Mouse (Mus musculus) neural tube, embryonic 14.5 days (tissue): ENCODE measurements around the gene Uba52. TPM values are rescaled to one million over a fixed set of nuclear protein-coding genes. Genes with fewer than 3 reads are reported as not detected.
A peak's percentile ranks its signal among the peaks of the same experiment; 100 is the strongest.

Experiments used
- ATAC-seq: fragments of 200-750 bp; cut with Nextera tagmentation; 2 replicates; pipeline ENCODE4 v1.8.0; 2017; ENCODE audit warnings: low read depth, mild to moderate bottlenecking, moderate TSS enrichment, moderate library complexity
- H3K27ac ChIP-seq: fragments of 300-500 bp; sonication (generic); 2 replicates; pipeline ENCODE4 v1.5.1; 2014; ENCODE audit warnings: low read depth, mild to moderate bottlenecking, control low read depth, low read length, moderate library complexity, mixed read lengths
- H3K27me3 ChIP-seq: fragments of 300-500 bp; sonication (generic); 2 replicates; pipeline ENCODE4 v1.6.1; 2014; ENCODE audit warnings: low read length; ENCODE audit not compliant: control insufficient read depth, insufficient read depth
- H3K36me3 ChIP-seq: fragments of 300-500 bp; sonication (generic); 2 replicates; pipeline ENCODE4 v1.6.1; 2014; ENCODE audit warnings: low read length, mixed read lengths; ENCODE audit not compliant: control insufficient read depth, insufficient read depth
- H3K4me1 ChIP-seq: fragments of 300-500 bp; sonication (generic); 2 replicates; pipeline ENCODE4 v1.6.1; 2014; ENCODE audit warnings: low read length; ENCODE audit not compliant: control insufficient read depth, insufficient read depth
- H3K4me2 ChIP-seq: fragments of 300-500 bp; sonication (generic); 2 replicates; pipeline ENCODE4 v1.6.1; 2014; ENCODE audit warnings: mild to moderate bottlenecking, low read depth, low read length, control low read depth
- H3K4me3 ChIP-seq: fragments of 300-500 bp; sonication (generic); 2 replicates; pipeline ENCODE4 v1.5.1; 2014; ENCODE audit warnings: low read depth, low read length, control low read depth, mixed read lengths
- H3K9ac ChIP-seq: fragments of 300-500 bp; sonication (generic); replicated peaks from 2 replicates; pipeline ENCODE4 v1.6.1; 2014; ENCODE audit warnings: low read depth, mild to moderate bottlenecking, control low read depth, low read length, mixed read lengths
- H3K9me3 ChIP-seq: fragments of 300-500 bp; sonication (generic); 2 replicates; pipeline ENCODE4 v1.6.1; 2016; ENCODE audit warnings: low read length; ENCODE audit not compliant: control insufficient read depth
- WGBS: fragments of 180-500 bp; shearing (Covaris S2); extraction: QIAGEN DNeasy Blood & Tissue Kit; methylation state at CpG from one replicate; pipeline ENCODE4 v1.1.7; 2014; 5-methylcytosine and 5-hydroxymethylcytosine counted together
- polyA plus RNA-seq: library from polyadenylated mRNA; unstranded; fragments of >200 nt; fragmentation: Nextera tagmentation; extraction: Ambion mirVana; gene quantifications from 2 replicates; pipeline ENCODE4 v1.2.1, GENCODE M21; 2014

Gene Uba52
- polyA plus RNA-seq, 1 experiment from 2014 or later: 750 TPM

GRCm38 (mm10) chr8:70549412-70550184 is 39.0 kb upstream of the Uba52 start:
- no peak for ATAC-seq
- Histone ChIP-seq H3K4me3 (no peak overlapping the region), H3K27ac (no peak overlapping the region), H3K4me2 (no peak overlapping the region), H3K27me3 (no peaks in the 10 kb centered on the region), H3K36me3 (no peaks in the 10 kb centered on the region), H3K4me1 (peaks cover 9% of the 10 kb centered on the region; the same call in 1 of the 2 replicates), H3K9me3 (no peaks in the 10 kb centered on the region), H3K9ac (no peak overlapping the region)
- WGBS: 93% methylated on average over 10 of the region's 10 CpGs

DNA sequence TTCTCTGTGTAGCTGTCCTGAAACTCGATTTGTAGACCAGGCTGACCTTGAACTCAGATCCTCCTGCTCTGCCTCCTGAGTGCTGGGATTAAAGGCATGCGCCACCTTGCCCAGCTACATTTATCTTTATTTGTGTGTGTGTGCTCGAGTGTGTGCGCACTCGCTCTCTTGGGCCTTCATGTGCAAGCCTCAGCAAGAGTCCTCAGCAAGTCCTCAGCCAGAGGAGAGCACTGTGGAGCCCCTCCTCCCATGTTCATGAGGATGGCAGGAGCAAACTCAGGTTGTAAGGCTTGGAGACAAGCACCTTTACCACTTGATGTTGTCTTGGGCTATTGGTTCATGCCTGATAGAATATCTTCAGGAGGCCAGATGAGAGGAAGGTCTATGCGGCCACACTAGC is 37.2 kb upstream of the Uba52 start:
- Histone ChIP-seq H3K27ac (no peak overlapping the region), H3K4me3 (no peak overlapping the region), H3K4me1 (no peaks in the 10 kb centered on the region), H3K9ac (no peak overlapping the region), H3K27me3 (no peaks in the 10 kb centered on the region), H3K36me3 (no peaks in the 10 kb centered on the region), H3K9me3 (no peaks in the 10 kb centered on the region), H3K4me2 (no peak overlapping the region)
- no peak for ATAC-seq
- WGBS: 93% methylated on average over 6 of the region's 6 CpGs

DNA sequence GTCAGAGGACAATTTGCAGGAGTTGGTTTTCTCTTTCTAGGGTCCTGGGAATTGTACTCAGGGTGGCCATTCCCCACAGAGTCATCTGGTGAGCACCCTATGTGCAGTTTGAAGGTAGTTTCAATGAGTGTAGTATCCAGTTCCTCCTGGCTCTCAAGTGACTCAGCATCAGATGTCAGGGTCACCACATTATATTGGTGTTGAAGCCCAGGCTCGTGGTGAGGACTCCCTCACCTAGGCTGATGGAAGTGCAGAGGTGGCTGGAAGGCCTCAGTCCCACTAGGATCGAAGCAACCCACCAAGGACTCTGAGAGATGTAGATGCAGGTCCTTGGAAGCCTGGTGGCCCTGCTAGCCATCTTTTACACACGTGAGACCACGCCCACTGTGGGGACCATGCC is 35.8 kb upstream of the Uba52 start:
- H3K4me2 ChIP-seq: no peak overlapping the region
- peaks cover 2% of the 10 kb centered on the region; the same call in 1 of the 2 replicates for H3K4me1 ChIP-seq
- WGBS: 95% methylated on average over 4 of the region's 4 CpGs
- no peak overlapping the region for H3K4me3 ChIP-seq
- ATAC-seq: no peak
- no peaks in the 10 kb centered on the region for H3K36me3 ChIP-seq
- H3K27ac ChIP-seq: no peak overlapping the region
- H3K9me3 ChIP-seq: no peaks in the 10 kb centered on the region
- H3K27me3 ChIP-seq: no peaks in the 10 kb centered on the region
- no peak overlapping the region for H3K9ac ChIP-seq

DNA sequence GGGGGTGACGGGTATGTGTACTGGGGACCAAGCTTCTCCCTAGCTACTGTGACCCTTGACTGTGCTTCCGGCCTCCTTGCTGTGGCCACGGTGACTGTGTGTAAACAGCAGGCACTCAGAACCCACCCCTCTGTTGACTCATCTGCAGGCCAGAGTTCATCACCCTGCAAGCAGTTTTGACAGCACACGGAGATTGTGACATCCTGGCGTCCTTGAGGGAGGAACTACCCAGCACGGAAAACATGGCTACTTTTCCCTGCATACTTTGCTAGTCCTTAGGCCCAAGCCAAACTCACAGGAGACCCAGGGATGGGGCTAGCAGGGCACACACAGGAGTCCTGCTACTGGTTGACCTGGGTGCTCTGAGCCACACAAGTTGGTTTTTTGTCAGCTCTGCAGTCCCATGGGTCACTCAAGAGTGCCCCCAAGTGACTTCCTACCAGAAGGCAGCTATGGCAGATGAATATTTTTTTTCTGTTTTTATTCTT is 33.6 kb upstream of the Uba52 start:
- H3K4me3 ChIP-seq: no peak overlapping the region
- H3K9ac ChIP-seq: no peak overlapping the region
- H3K36me3 ChIP-seq: no peaks in the 10 kb centered on the region
- 79% methylated on average over 6 of the region's 6 CpGs for WGBS
- H3K9me3 ChIP-seq: no peaks in the 10 kb centered on the region
- no peaks in the 10 kb centered on the region for H3K27me3 ChIP-seq
- no peak overlapping the region for H3K4me2 ChIP-seq
- no peak for ATAC-seq
- no peak overlapping the region for H3K27ac ChIP-seq
- peaks cover 16% of the 10 kb centered on the region for H3K4me1 ChIP-seq

DNA sequence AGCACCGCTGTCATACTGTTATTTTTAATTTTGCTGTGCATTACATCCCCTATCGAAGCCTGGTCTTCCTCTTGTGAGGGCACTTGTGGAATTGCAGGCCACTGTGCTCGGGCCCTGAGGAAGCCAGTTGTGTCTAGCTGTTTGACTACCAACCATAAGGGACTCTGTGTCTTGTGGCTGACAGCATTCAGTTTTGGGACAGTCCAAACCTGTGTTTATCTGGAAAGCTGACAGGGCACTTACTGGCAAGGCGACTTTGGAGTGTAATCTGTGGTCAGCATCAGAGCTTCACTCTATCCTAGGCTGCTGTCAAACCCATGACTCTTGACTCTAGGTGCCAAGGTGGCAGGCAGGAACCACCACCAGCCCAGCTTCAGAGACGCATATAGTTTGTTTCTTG is 30.5 kb upstream of the Uba52 start:
- H3K9ac ChIP-seq: no peak overlapping the region
- no peaks in the 10 kb centered on the region; the same call in 1 of the 2 replicates for H3K36me3 ChIP-seq
- ATAC-seq: no peak
- no peak overlapping the region for H3K27ac ChIP-seq
- H3K4me3 ChIP-seq: peak overlapping the region; percentile 69; the same call in 1 of the 2 replicates
- no peaks in the 10 kb centered on the region for H3K9me3 ChIP-seq
- WGBS: 86% methylated on average over 5 of the region's 5 CpGs
- H3K27me3 ChIP-seq: no peaks in the 10 kb centered on the region
- peaks cover 18% of the 10 kb centered on the region for H3K4me1 ChIP-seq
- peak overlapping the region; percentile 82 for H3K4me2 ChIP-seq

DNA sequence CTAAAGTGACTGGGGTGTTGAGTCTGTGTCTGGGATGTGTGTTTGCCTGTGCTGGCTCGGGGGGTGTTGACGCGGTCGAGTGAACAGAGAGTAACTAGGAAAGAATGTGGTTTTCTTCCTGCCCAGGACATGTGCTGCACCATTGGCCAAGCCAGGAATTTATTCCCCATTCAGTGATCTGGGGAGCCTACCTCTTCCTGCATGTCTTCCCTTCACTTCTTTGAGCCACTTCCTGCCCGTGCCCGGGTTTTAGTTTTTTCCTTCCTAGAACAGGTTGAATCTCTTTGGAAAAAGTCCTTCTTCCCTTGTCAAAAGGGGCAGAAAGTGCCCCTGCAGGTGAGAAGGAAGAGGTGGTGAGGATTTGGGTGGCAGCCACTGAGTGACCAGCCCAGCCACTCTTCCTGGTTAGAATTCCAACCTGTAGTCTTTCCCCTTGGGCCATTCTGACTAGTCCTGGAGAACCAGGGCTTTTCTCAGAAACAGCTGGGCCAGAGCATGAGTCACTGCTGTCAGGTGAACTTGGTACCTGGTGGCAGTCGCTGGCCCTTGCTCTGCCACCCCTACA is 30.0 kb upstream of the Uba52 start:
- no peak for ATAC-seq
- 63% methylated on average over 7 of the region's 7 CpGs for WGBS
- H3K9me3 ChIP-seq: no peaks in the 10 kb centered on the region
- H3K4me1 ChIP-seq: peaks cover 18% of the 10 kb centered on the region
- no peaks in the 10 kb centered on the region for H3K27me3 ChIP-seq
- H3K36me3 ChIP-seq: peaks cover 2% of the 10 kb centered on the region; the same call in 1 of the 2 replicates
- peak overlapping the region; percentile 82 for H3K4me2 ChIP-seq
- no peak overlapping the region for H3K27ac ChIP-seq
- peak overlapping the region; percentile 69 for H3K4me3 ChIP-seq
- H3K9ac ChIP-seq: peak overlapping the region; percentile 67

- ATAC-seq: no peak
- Histone ChIP-seq H3K4me2 (peak overlapping the region; percentile 82), H3K27ac (peak overlapping the region; percentile 93), H3K9ac (peak overlapping the region; percentile 67), H3K36me3 (peaks cover 6% of the 10 kb centered on the region; the same call in 1 of the 2 replicates), H3K4me1 (peaks cover 18% of the 10 kb centered on the region), H3K9me3 (no peaks in the 10 kb centered on the region), H3K4me3 (peak overlapping the region; percentile 69), H3K27me3 (no peaks in the 10 kb centered on the region)
- WGBS: 17% methylated on average over 4 of the region's 4 CpGs
Measured at GRCm38 (mm10) chr8:70540013-70540506, 29.5 kb upstream of the Uba52 start.

DNA sequence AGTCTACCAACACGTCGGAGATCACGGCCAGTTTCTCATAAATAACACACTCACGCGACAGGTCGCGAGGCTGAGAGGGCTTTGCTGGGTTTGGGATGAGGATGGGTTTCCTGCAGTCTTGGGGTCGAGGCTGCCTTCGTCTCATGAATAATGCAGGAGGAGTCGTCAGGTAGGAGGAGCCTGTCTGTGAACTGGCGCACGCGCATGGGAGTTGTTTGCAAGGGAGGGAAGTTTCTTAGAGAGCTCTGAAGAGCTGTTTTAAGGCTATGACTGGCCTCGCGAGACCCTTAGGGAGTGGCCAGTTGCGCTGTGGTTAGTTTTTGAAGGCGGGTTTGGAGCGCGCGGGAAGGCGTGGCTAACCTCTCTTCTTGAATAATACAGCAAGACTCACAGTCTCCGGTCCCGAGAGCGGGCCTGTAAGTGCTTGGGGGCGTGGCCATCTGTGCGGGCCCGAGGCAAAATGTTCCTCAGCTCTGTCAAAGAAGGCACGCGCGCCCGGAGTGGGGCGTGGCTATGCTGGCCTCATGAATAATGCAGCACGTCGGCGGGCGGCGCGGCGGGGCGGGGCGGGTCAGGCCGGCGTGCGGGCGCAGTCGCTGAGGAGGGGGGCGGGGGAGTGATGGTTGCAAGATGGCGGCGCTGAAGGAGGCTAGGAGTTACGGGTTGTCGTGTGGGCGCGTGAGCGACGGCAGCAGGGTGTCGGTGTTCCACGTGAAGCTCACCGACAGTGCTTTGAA is 28.6 kb upstream of the Uba52 start, which contains the start of gene Ell:
Gene Ell, plus strand, starts transcription at position 381 of the 737 bp plus-strand sequence.
- under 1% methylated on average over 57 of the region's 58 CpGs for WGBS
- Histone ChIP-seq H3K27ac (peak within 1 kb of the TSS; percentile 93), H3K9ac (peak within 1 kb of the TSS; percentile 67), H3K36me3 (peaks cover 11% of the 10 kb centered on the region; the same call in 1 of the 2 replicates), H3K4me2 (peak within 1 kb of the TSS; percentile 82), H3K4me3 (peak within 1 kb of the TSS; percentile 69), H3K4me1 (peaks cover 18% of the 10 kb centered on the region), H3K9me3 (no peaks in the 10 kb centered on the region), H3K27me3 (no peaks in the 10 kb centered on the region)
- ATAC-seq: peak; percentile 88
